Mouse (Mus musculus): ENCODE measurements around the gene Klhl10. TPM values are rescaled to one million over a fixed set of nuclear protein-coding genes. Genes with fewer than 3 reads are reported as not detected.

Gene Klhl10
- polyA plus RNA-seq, 1 experiment from 2014 or later = 0.66 TPM

DNA sequence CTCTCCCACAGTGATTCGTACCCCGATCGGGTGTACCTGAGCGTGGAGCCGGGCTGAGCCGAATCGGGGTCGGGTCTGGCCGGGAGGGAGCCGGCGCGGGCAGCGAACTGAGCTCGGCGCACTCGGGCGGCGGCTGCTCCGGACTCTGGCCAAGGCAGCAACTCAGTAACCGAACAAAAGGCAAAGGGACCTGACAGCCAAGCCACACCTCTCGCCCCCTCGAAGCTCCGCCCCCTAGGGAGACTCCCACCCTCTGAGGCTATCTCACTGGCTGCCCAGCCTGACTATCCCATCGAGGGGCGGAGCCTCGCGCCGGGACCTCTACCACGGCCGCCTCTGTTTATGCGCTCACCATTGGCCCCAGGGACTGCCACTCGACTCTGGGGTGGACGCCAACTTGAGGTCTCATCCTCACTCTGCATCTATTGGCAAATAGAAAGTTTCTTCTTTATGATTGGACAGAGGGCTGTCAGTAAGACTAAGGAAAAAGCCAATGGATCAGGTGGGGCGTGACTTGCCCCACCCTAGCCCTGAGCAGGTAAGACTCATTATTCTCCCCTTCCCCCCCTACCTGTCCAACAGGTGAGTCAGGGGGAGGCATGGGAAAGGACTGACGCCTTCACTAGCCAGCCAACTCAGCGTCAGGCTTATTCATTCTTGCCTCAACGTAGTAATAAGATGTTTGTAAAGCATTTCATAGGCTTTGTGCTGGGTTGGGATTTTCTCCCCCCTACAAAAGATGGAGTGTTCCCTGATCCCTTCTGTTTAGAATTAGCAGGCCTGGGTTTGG is 43.9 kb upstream of the Klhl10 start, which contains the start of gene Jup:
Gene Jup (minus strand): TSS at position 164 of the 790 bp plus-strand sequence.
- Histone ChIP-seq H3K4me1 (replicated peaks; ENCODE audit: control insufficient read depth, insufficient read depth, low read length) (no peaks in the 10 kb centered on the region; the same call in 1 of the 2 replicates), H3K27ac (ENCODE audit: low read depth, low read length) (peak within 1 kb of the TSS; percentile 17; the same call in 1 of the 2 replicates), H3K9ac (ENCODE audit: low read depth, low read length) (peak within 1 kb of the TSS; percentile 74), H3K36me3 (ENCODE audit: control insufficient read depth, insufficient read depth, low read length) (no peaks in the 10 kb centered on the region), H3K4me3 (ENCODE audit: low read depth, low read length) (peak within 1 kb of the TSS; percentile 53), H3K9me3 (ENCODE audit: control insufficient read depth, low read length) (no peaks in the 10 kb centered on the region), H3K4me2 (replicated peaks; ENCODE audit: low read depth, low read length) (peak within 1 kb of the TSS; percentile 39), H3K27me3 (ENCODE audit: control insufficient read depth, insufficient read depth, low read length) (peaks cover 16% of the 10 kb centered on the region)
- ATAC-seq (ENCODE audit: low FRiP score) = peak; percentile 97
- peak; percentile 98 for DNase-seq (ENCODE audit: low spot score)
- WGBS = 1% methylated on average over 35 of the region's 37 CpGs

DNA sequence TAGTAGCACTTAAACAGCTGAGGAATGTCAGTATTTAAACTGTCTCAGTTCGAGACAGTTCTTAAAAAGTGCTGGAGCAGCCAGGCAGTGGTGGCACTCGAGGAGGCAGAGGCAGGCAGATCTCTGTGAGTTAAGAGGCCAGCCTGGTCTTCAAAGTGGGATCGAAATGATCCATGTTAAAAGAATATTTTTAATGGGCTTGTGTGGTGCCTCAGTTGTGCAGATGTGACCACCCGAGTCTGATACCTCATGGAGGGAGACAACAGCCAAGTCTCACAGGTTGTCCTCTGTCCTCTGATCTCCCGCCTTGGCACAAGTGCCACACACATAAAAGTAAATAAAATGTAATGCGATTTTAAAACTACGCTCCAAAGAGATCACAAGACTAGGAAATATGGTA is 43.2 kb upstream of the Klhl10 start:
- Histone ChIP-seq H3K27ac (ENCODE audit: low read depth, low read length) (no peak overlapping the region), H3K27me3 (ENCODE audit: control insufficient read depth, insufficient read depth, low read length) (peaks cover 16% of the 10 kb centered on the region), H3K4me3 (ENCODE audit: low read depth, low read length) (no peak overlapping the region), H3K36me3 (ENCODE audit: control insufficient read depth, insufficient read depth, low read length) (no peaks in the 10 kb centered on the region), H3K9ac (ENCODE audit: low read depth, low read length) (no peak overlapping the region), H3K4me1 (replicated peaks; ENCODE audit: control insufficient read depth, insufficient read depth, low read length) (no peaks in the 10 kb centered on the region; the same call in 1 of the 2 replicates), H3K4me2 (replicated peaks; ENCODE audit: low read depth, low read length) (no peak overlapping the region), H3K9me3 (ENCODE audit: control insufficient read depth, low read length) (no peaks in the 10 kb centered on the region)
- DNase-seq (ENCODE audit: low spot score) (no peak), ATAC-seq (ENCODE audit: low FRiP score) (no peak)
- WGBS = 93% methylated on average over 7 of the region's 7 CpGs

DNA sequence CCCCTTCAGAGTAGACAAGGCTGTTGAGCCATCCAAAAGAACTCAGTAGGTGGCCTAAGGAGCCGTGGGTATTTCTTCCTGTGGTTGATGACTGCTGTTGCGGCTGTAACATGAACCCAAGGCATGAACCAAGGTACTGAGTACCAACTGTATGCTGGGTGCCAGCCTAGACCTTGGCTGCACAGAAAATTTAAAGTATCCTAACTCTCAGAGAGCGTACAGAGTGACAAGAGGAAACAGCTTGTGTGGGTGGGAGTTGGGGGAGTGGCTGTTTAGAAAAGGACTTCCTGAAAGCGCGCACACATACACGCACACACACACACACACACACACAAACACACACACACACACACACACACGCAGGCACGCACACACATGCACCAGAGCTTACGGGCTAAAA is 42.4 kb upstream of the Klhl10 start:
- Histone ChIP-seq H3K27me3 (ENCODE audit: control insufficient read depth, insufficient read depth, low read length) (peaks cover 16% of the 10 kb centered on the region), H3K27ac (ENCODE audit: low read depth, low read length) (no peak overlapping the region), H3K36me3 (ENCODE audit: control insufficient read depth, insufficient read depth, low read length) (no peaks in the 10 kb centered on the region), H3K4me2 (replicated peaks; ENCODE audit: low read depth, low read length) (no peak overlapping the region), H3K4me3 (ENCODE audit: low read depth, low read length) (no peak overlapping the region), H3K9me3 (ENCODE audit: control insufficient read depth, low read length) (no peaks in the 10 kb centered on the region), H3K9ac (ENCODE audit: low read depth, low read length) (no peak overlapping the region), H3K4me1 (replicated peaks; ENCODE audit: control insufficient read depth, insufficient read depth, low read length) (no peaks in the 10 kb centered on the region; the same call in 1 of the 2 replicates)
- DNase-seq (ENCODE audit: low spot score) = no peak
- WGBS = 80% methylated on average over 9 of the region's 9 CpGs
- ATAC-seq (ENCODE audit: low FRiP score) = no peak

DNA sequence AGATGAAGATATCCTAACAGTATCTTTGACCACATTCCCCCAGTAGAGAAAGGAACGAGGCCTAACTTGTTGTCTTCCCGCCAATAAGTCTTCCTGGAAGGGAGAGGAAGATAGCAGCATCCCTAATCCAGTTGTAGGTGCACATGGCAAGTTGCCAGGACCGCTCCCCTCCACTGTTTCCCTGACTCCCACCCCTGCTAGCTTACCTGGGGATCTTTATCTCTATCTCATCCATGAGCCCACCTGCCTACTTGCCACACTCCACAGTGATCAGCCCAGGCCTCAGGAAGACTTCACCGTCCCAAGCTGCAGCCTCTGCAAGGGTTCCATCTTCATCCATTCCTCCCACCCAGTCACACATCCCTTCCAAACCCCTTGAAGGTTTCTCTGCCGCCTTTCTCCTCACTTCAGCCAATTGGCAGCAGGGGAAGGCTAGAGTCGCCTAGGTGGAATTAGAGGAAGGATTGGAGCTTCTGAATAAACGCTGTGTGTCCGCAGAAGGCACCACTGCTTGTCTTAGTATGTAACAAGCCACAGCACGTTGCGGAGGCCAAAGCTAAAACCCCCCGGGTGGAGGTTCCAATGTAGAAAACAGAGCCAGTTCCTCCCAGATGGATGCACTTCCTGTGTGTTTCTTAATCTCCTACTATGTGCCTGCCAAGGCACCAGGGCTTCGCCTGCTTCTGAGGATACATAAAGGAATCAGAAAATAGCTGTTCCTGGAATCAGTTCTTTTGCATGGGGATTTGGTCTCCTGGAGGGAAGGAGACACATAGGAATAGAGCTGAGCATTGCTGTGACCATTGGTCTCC is 41.8 kb upstream of the Klhl10 start:
- no peak overlapping the region for H3K4me2 ChIP-seq (replicated peaks; ENCODE audit: low read depth, low read length)
- 81% methylated on average over 12 of the region's 12 CpGs for WGBS
- H3K9me3 ChIP-seq (ENCODE audit: control insufficient read depth, low read length) = no peaks in the 10 kb centered on the region
- no peaks in the 10 kb centered on the region; the same call in 1 of the 2 replicates for H3K4me1 ChIP-seq (replicated peaks; ENCODE audit: control insufficient read depth, insufficient read depth, low read length)
- no peak for DNase-seq (ENCODE audit: low spot score)
- H3K36me3 ChIP-seq (ENCODE audit: control insufficient read depth, insufficient read depth, low read length) = no peaks in the 10 kb centered on the region
- no peak overlapping the region for H3K4me3 ChIP-seq (ENCODE audit: low read depth, low read length)
- no peak overlapping the region for H3K9ac ChIP-seq (ENCODE audit: low read depth, low read length)
- peaks cover 16% of the 10 kb centered on the region for H3K27me3 ChIP-seq (ENCODE audit: control insufficient read depth, insufficient read depth, low read length)
- no peak overlapping the region for H3K27ac ChIP-seq (ENCODE audit: low read depth, low read length)
- no peak for ATAC-seq (ENCODE audit: low FRiP score)

DNA sequence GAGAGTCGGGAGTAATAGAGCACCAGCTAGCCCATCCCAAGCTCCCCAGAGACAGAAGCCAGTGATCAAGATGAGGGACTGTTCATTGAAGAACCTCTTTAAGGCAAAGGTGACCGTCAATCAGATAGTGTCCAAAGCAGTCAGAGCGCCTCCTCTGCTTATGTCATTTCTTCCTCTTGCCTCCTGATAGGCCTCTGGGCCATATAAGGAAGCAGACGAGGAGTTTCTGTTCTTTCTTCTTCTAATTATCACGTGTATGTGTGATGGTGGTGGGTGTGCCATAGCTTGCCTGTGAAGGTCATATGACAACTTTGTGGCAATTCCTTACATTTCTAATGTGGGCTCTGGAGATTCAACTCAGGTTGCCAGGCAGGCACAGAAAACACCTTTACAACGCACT is 40.9 kb upstream of the Klhl10 start:
- no peaks in the 10 kb centered on the region for H3K9me3 ChIP-seq (ENCODE audit: control insufficient read depth, low read length)
- no peak overlapping the region for H3K9ac ChIP-seq (ENCODE audit: low read depth, low read length)
- no peak for ATAC-seq (ENCODE audit: low FRiP score)
- no peak overlapping the region for H3K4me2 ChIP-seq (replicated peaks; ENCODE audit: low read depth, low read length)
- 80% methylated on average over 6 of the region's 6 CpGs for WGBS
- DNase-seq (ENCODE audit: low spot score) = no peak
- H3K4me3 ChIP-seq (ENCODE audit: low read depth, low read length) = no peak overlapping the region
- H3K27me3 ChIP-seq (ENCODE audit: control insufficient read depth, insufficient read depth, low read length) = peaks cover 10% of the 10 kb centered on the region
- H3K27ac ChIP-seq (ENCODE audit: low read depth, low read length) = no peak overlapping the region
- H3K4me1 ChIP-seq (replicated peaks; ENCODE audit: control insufficient read depth, insufficient read depth, low read length) = no peaks in the 10 kb centered on the region; the same call in 1 of the 2 replicates
- H3K36me3 ChIP-seq (ENCODE audit: control insufficient read depth, insufficient read depth, low read length) = no peaks in the 10 kb centered on the region

DNA sequence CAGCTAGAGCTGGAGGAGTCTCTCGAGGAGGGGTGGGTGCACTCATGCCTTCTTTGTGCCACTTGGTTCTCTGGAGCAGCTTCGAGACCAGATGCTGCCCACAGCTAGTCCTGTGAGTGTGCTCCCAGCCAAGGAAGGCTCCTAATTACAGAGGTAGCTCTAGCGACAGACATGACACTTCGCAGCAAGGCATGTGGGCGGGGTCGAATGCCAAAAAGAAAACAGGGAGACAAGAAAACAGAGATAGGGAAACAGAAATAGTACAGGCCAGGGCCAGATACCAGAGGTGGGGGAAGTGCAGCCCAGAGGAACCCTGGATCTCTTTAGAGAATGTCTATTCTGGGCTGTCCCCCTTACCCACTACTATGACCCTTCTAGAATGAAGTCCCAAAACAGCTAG is 39.5 kb upstream of the Klhl10 start:
- Histone ChIP-seq H3K36me3 (ENCODE audit: control insufficient read depth, insufficient read depth, low read length) (no peaks in the 10 kb centered on the region), H3K4me3 (ENCODE audit: low read depth, low read length) (no peak overlapping the region), H3K27me3 (ENCODE audit: control insufficient read depth, insufficient read depth, low read length) (no peaks in the 10 kb centered on the region), H3K9ac (ENCODE audit: low read depth, low read length) (0 out of 2 replicates have a peak overlapping the region, but pooled peaks have one; percentile 23), H3K9me3 (ENCODE audit: control insufficient read depth, low read length) (no peaks in the 10 kb centered on the region), H3K27ac (ENCODE audit: low read depth, low read length) (no peak overlapping the region), H3K4me1 (replicated peaks; ENCODE audit: control insufficient read depth, insufficient read depth, low read length) (no peaks in the 10 kb centered on the region), H3K4me2 (replicated peaks; ENCODE audit: low read depth, low read length) (no peak overlapping the region)
- ATAC-seq (ENCODE audit: low FRiP score) (no peak), DNase-seq (ENCODE audit: low spot score) (no peak)
- 34% methylated on average over 6 of the region's 6 CpGs for WGBS

DNA sequence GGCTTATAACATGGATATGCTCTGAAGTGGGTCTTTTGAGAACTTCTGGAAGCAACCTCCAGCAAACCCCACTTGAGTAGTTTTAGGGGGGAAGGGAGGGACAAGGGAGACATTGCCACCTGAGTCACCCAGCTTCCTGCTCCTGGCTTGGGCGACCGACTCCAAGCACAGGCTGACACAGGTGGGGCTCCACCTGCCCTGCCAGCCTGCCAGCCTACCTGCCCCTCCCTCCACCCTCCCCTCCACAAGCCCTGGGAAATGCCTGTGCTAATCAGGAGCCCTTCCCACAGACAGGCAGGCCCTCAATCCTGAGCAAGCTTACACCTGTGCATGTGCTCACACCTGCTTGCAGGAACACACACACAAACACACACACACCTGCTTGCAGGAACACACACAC is 39.0 kb upstream of the Klhl10 start:
- H3K4me2 ChIP-seq (replicated peaks; ENCODE audit: low read depth, low read length) = no peak overlapping the region
- no peak overlapping the region for H3K9ac ChIP-seq (ENCODE audit: low read depth, low read length)
- H3K27ac ChIP-seq (ENCODE audit: low read depth, low read length) = no peak overlapping the region
- H3K4me1 ChIP-seq (replicated peaks; ENCODE audit: control insufficient read depth, insufficient read depth, low read length) = no peaks in the 10 kb centered on the region
- ATAC-seq (ENCODE audit: low FRiP score) = no peak
- DNase-seq (ENCODE audit: low spot score) = no peak
- no peaks in the 10 kb centered on the region for H3K36me3 ChIP-seq (ENCODE audit: control insufficient read depth, insufficient read depth, low read length)
- no peaks in the 10 kb centered on the region for H3K27me3 ChIP-seq (ENCODE audit: control insufficient read depth, insufficient read depth, low read length)
- H3K4me3 ChIP-seq (ENCODE audit: low read depth, low read length) = no peak overlapping the region
- 75% methylated on average over 2 of the region's 2 CpGs for WGBS
- H3K9me3 ChIP-seq (ENCODE audit: control insufficient read depth, low read length) = no peaks in the 10 kb centered on the region

DNA sequence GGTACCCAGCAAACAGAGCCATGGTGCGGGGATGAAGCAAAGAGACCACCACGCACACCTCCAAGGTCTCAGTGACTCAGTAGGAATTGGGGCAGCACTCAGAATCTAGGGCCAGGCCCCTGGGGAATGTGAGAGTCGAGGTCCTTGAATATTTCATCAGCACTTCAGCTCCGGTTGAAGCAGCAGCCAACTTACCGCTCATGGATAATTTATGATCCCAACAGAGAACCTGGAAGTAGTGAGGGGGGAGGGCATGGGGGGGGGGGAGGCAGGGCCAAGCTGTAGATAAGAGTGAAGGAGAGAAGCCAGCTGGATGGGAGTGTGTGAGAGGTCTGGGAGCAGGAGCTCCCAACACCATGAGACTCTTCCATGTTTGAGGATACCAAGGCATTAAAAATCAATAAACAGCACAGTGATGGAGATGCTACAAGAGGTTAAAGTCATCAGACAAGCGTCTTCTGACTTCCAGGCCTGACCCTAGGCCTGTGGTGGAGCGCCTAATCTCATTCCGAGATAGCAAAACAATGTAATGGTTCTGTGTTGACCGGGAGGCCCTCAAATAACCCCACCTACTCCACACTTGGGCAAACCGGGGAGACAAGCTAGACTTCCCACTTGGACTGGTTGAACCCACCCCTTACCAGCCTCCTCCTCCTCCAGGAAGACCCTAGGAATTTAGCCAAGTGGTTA is 38.1 kb upstream of the Klhl10 start:
- Histone ChIP-seq H3K4me1 (replicated peaks; ENCODE audit: control insufficient read depth, insufficient read depth, low read length) (no peaks in the 10 kb centered on the region), H3K27ac (ENCODE audit: low read depth, low read length) (no peak overlapping the region), H3K4me3 (ENCODE audit: low read depth, low read length) (no peak overlapping the region), H3K9me3 (ENCODE audit: control insufficient read depth, low read length) (no peaks in the 10 kb centered on the region), H3K4me2 (replicated peaks; ENCODE audit: low read depth, low read length) (no peak overlapping the region), H3K36me3 (ENCODE audit: control insufficient read depth, insufficient read depth, low read length) (no peaks in the 10 kb centered on the region), H3K9ac (ENCODE audit: low read depth, low read length) (no peak overlapping the region), H3K27me3 (ENCODE audit: control insufficient read depth, insufficient read depth, low read length) (no peaks in the 10 kb centered on the region)
- ATAC-seq (ENCODE audit: low FRiP score) (no peak), DNase-seq (ENCODE audit: low spot score) (no peak)
- WGBS = 78% methylated on average over 10 of the region's 10 CpGs

Measured in hindbrain, embryonic 11.5 days (tissue).